Mouse (Mus musculus) ZHBTc4 (cell line): ENCODE data around the gene Olfr508.

Experiments used
- DNase-seq: peaks from one replicate; pipeline ENCODE4 v3.0.0-alpha.2; 2011; ENCODE audit warnings: low read depth, low spot score

Olfr508 gene

GRCm38 (mm10) chr7:108629694-108630093, at the start of gene Olfr508:
Olfr508 (plus strand) TSS chr7:108629994.
- DNase-seq, result no peak

DNA sequence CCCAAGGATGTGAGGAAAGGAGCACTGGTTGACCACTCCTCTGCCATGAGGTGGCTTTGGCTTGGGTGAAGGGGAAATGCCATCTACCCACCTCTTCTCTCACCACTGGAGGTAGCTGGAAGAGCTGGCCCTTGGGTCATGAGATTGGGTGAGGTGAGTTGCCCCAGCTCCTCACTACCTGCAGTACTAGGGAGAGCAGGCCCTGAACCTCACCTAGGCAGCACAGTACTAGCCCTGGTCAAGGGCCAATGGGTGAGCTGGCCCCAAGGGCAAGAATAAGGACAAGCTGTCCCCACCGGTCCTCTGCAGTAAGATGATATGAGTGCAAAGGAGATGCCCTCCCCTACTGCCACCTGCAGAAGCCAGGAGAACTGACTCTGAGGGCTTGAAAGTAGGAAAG, 40.0 kb upstream of the Olfr508 start:
- no peak for DNase-seq

DNA sequence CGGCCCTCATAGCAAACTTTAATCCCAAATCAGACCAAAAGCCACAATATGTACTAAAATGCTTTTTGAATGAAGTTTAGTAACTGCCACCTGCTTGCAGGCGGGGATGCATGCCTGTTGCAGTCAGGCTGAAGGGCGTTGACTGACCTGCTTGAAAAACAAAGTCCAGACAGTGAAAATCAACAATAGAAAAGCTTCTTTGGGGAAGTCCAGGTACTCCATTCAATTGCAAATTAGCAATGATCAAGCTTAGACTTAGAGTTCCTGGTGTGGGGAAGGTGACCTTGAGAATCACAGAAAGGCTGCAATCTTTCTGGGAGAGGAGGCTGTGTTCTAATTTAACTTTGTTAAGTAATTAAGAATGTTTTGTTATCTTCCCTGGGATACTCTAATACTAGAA, 27.9 kb upstream of the Olfr508 start:
- DNase-seq, result peak; percentile 76

- DNase-seq, result no peak
Observed at GRCm38 (mm10) chr7:108610487-108610886, 19.3 kb upstream of the Olfr508 start, which contains the start of gene Olfr506. Olfr506 (plus strand) TSS chr7:108610787.

GRCm38 (mm10) chr7:108614110-108614509, 15.7 kb upstream of the Olfr508 start:
- peak; percentile 75 for DNase-seq

DNA sequence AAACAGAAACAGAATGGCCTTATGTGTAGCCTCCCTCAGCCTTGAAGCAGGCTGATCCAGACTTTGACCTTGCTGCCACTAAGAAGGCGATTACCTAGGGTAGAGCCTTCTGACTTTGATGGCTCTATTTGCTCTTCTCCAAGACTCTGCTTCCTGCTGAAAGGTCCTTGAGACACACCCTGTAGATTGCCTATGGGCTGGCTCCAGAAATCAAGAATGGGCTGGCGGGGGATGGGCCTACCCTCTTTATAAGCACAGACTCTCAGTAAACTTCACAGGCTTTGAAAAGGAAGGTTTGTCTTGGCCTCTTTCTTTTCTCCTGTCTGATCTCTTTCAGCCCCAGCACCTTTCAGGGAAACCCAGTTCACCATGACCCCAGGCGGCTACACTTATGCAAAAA, 13.0 kb upstream of the Olfr508 start:
- peak; percentile 87 for DNase-seq

DNA sequence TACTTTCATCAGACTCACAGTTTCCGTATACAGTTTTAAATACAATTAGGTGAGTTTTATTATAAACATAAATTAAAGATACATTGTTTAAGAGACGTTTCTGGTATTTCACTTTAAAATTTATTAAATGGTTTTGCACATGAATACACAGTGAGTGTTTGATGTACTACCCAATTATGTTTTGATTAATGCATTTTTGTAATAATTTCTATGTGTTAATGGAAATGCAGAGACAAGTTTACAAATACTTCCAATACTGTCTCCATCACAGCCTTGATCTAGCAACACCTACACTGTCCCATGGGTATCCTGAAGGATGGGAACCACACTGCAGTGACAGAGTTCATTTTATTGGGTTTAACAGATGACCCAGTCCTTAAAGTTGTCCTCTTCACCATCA, 8.3 kb upstream of the Olfr508 start, which contains the start of gene Olfr507:
Gene Olfr507, plus strand, starts transcription at position 301 of the 400 bp plus-strand sequence.
- no peak for DNase-seq

DNA sequence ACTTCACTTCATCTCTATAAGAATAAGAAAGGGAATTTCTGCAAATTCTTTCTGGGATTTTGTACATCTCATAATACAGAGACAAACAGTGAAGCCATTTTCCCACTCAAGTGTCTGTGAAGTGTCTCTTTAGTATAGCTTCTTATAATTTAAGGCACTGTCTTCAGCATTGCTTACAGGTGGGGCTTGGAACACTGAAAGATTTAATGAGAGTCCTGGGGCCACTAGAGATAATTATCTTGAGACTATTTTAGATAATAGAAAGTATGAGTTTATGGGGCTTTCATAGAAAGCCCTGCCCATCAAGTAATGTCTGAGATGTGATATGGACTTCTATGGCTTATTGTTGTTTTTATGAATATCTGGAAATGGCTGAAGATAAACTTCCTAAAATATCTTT, 22.0 kb downstream of the Olfr508 start, which contains the start of gene Olfr509:
Gene Olfr509, minus strand, starts transcription at position 101 of the 400 bp plus-strand sequence.
- no peak for DNase-seq

DNA sequence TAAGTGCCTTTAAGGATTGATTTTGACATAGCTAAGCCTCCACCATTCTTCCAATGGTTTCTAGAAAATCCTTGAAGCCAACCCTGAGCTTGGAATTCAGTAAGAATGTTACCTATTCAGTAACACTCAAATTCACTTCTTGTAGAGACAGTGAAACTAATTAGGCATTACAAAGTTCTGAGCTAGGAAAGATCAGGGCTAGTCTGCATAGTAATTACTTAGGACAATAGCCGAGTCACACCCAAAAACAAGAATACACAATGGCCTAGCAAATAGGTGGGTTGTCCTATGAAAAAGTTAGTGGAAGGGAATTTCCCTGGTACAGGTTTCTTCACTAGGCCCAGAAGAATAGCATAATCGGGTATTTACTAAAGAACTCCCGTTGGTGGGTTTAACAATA, 32.6 kb downstream of the Olfr508 start:
- peak; percentile 88 for DNase-seq

DNA sequence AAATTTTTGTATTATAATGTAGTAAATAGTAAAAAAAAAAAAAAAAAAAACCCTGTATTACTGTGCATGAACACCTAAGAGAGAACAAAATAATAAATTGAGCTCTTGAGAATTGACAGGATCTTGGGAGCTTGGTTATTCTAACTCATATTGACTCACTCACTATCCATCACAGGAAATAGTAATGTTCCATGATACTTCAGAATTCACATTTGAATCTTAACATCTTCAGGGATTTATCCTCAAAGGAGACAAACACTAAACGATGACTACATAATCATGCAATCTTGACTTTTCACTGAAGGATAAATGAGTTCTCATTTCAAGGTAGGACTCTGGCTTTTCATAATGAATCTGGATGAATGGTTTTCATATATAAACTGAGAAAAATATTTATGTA, 36.3 kb downstream of the Olfr508 start, which contains the start of gene Olfr510:
Gene Olfr510, plus strand, starts transcription at position 301 of the 400 bp plus-strand sequence.
- no peak for DNase-seq

DNA sequence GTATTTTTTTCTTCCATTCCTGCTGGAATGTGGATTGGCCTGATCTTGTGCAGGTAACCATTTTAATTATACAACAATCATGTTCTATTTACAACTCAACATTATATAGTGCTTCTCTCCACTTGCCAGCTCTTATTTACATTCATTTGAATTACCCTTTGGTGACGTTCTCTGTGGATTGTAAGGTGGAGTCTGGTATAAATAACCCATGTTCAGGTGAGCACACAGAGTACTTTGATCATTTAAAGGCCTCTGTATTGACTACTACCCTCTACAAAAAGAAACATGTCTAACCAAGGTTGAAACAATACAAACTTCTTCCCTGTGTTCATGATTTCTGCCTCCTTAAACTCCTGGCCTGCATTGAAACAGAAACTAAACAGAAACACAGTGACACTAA, 41.3 kb downstream of the Olfr508 start:
- DNase-seq, result no peak

GRCm38 (mm10) chr7:108678886-108679285, 49.1 kb downstream of the Olfr508 start:
- peak; percentile 70 for DNase-seq
